Mouse (Mus musculus): ENCODE data around the gene Erp29.

DNA sequence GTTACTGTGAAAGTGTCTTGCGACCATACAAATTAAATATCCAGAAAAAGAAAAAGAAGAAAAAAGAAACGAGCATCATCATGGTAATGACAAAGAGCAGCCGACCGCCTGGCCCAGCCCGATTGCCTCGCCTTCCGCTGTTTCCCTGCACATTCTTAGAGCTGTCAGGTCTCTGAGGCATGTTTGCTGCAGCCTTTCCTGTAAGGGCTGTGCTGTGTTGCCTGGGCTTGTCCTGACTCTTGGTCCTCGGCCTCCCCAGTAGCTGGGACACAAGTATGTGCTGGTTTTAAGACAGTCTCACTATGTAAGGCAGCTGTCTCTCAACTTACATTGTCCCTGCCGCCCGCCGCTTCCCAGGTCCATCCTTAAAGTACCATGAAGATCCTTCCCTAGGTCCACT is 13.6 kb downstream of the Erp29 start:
- TF ChIP-seq EP300 (optimal IDR thresholded peaks at IDR 0.05) (no peak), CTCF (IDR thresholded peaks at IDR 0.05; ENCODE audit: low read depth) (no peak)

Measured in stomach, postnatal 0 days (tissue).